Mouse (Mus musculus) kidney, adult 2 months (tissue): ENCODE data around the gene Kcnd2. TPM values are rescaled to one million over a fixed set of nuclear protein-coding genes. Genes with fewer than 3 reads are reported as not detected.

ENCODE experiments used
- DNase-seq: peaks from one replicate; pipeline ENCODE4 v3.0.0; 2021
- H3K27ac ChIP-seq: fragments of 200-500 bp; 2 replicates; pipeline ENCODE4 v1.5.1; 2012; ENCODE audit warnings: low read depth, low read length, control low read depth, inconsistent platforms; ENCODE audit not compliant: insufficient read depth
- H3K27me3 ChIP-seq: fragments of 200-500 bp; replicated peaks from 2 replicates; pipeline ENCODE4 v1.6.1; 2012; ENCODE audit warnings: mild to moderate bottlenecking, moderate library complexity, low read length, inconsistent platforms; ENCODE audit not compliant: control insufficient read depth, insufficient read depth
- H3K36me3 ChIP-seq: fragments of 200-500 bp; 2 replicates; pipeline ENCODE4 v1.6.1; 2012; ENCODE audit warnings: mild to moderate bottlenecking, moderate library complexity, low read length, inconsistent platforms; ENCODE audit not compliant: control insufficient read depth, insufficient read depth
- H3K4me1 ChIP-seq: fragments of 200-500 bp; 2 replicates; pipeline ENCODE4 v1.6.1; 2011; ENCODE audit warnings: low read length; ENCODE audit not compliant: control insufficient read depth, insufficient read depth
- H3K4me3 ChIP-seq: fragments of 200-500 bp; 2 replicates; pipeline ENCODE4 v1.5.1; 2011; ENCODE audit warnings: mild to moderate bottlenecking, low read depth, low read length, control low read depth; ENCODE audit not compliant: insufficient read depth
- CTCF ChIP-seq: fragments of 200-500 bp; conservative IDR thresholded peaks from 2 replicates; pipeline ENCODE4 v1.5.1; 2011; ENCODE audit warnings: low read depth, mild to moderate bottlenecking, control low read depth, low read length, moderate library complexity, mixed read lengths; ENCODE audit not compliant: insufficient read depth, insufficient read length
- POLR2A ChIP-seq: fragments of 200-500 bp; IDR thresholded peaks from one replicate; pipeline ENCODE4 v1.6.1; 2011; ENCODE audit warnings: low read depth, low read length, control low read depth
- WGBS: fragments of 180-500 bp; shearing (Covaris S2); methylation state at CpG from one replicate; pipeline ENCODE4 v1.1.7; 2018; 5-methylcytosine and 5-hydroxymethylcytosine counted together
- polyA plus RNA-seq: library from polyadenylated mRNA; depleted of rRNA; stranded (reverse); fragments of >200 nt; gene quantifications from 2 replicates; pipeline ENCODE4 v1.2.3, GENCODE M21; 2012

Kcnd2 gene
- polyA plus RNA-seq, 1 experiment = 0.13 TPM

GRCm38 (mm10) chr6:21774213-21774916 lies 559.1 kb downstream of the Kcnd2 start:
- H3K4me3 ChIP-seq = no peak overlapping the region
- no peaks in the 10 kb centered on the region for H3K27me3 ChIP-seq
- no peaks in the 10 kb centered on the region; the same call in 1 of the 2 replicates for H3K36me3 ChIP-seq
- no peak overlapping the region for H3K27ac ChIP-seq
- no peak for DNase-seq
- TF ChIP-seq CTCF = no peak
- no peak for TF ChIP-seq POLR2A
- H3K4me1 ChIP-seq = no peaks in the 10 kb centered on the region
- WGBS = 87% methylated on average over 7 of the region's 7 CpGs
